Mouse (Mus musculus): ENCODE measurements around the gene Magt1. TPM values are rescaled to one million over a fixed set of nuclear protein-coding genes. Genes with fewer than 3 reads are reported as not detected.

Magt1 gene
- total and polyA plus RNA-seq, 3 experiments = 48.5 to 78.4 (median 55.1) TPM

- no peak overlapping the region for H3K9ac ChIP-seq (ENCODE audit: insufficient read depth, low read depth)
- peaks cover 0 to 2% of the 10 kb centered on the region in 2 experiments for H3K36me3 ChIP-seq (replicated peaks in 1 of 2; ENCODE audit: control insufficient read depth in 1 of 2, insufficient read depth in 1 of 2, low read length in 1 of 2)
- no peaks in the 10 kb centered on the region for H3K4me1 ChIP-seq (ENCODE audit: control insufficient read depth in 1 of 2, insufficient read depth in 2 of 2)
- no peaks in the 10 kb centered on the region; the same call in 1 of the 2 replicates for H3K79me2 ChIP-seq (replicated peaks; ENCODE audit: control insufficient read depth, extremely low read depth, insufficient read depth, poor library complexity, severe bottlenecking)
- no peak overlapping the region for H3K4me2 ChIP-seq (ENCODE audit: insufficient read depth, low read depth, poor library complexity, severe bottlenecking)
- H3K4me3 ChIP-seq (replicated peaks in 1 of 3; ENCODE audit: low read depth in 2 of 3, low read length in 2 of 3, poor library complexity in 1 of 3) = no peak overlapping the region
- DNase-seq (ENCODE audit: extremely low read depth) = no peak
- in situ Hi-C loops (cut with MboI; ENCODE audit: low pct_ligation_motif_present, low pct_unique_long_range_greater_than_20kb, low sequenced_read_pairs) (no loop called here), dilution Hi-C loops (cut with MboI; ENCODE audit: extremely low pct_ligation_motif_present, extremely low pct_unique_long_range_greater_than_20kb, low sequenced_read_pairs) (no loop called here)
- H3K27me3 ChIP-seq (replicated peaks) = no peaks in the 10 kb centered on the region
- no peak overlapping the region for H3K27ac ChIP-seq (ENCODE audit: insufficient read depth, low read depth)
- TF ChIP-seq UBTF (IDR thresholded peaks at IDR 0.05; ENCODE audit: low read depth, low read length) (no peak), ELF1 (IDR thresholded peaks at IDR 0.05; ENCODE audit: low read depth, low read length) (no peak), SMC3 (IDR thresholded peaks at IDR 0.05; ENCODE audit: low read depth, low read length) (no peak), MAFK (IDR thresholded peaks at IDR 0.05; ENCODE audit: insufficient replicate concordance, low read length) (no peak), PAX5 (IDR thresholded peaks at IDR 0.05; ENCODE audit: low read length) (no peak), RCOR1 (conservative IDR thresholded peaks at IDR 0.05; ENCODE audit: low read depth, low read length) (no peak), MYC (IDR thresholded peaks at IDR 0.05; ENCODE audit: low read depth, low read length) (no peak)
- H3K9me3 ChIP-seq (replicated peaks; ENCODE audit: low read length) = no peaks in the 10 kb centered on the region
Observed at GRCm38 (mm10) chrX:106043863-106044617, 32.3 kb upstream of the Magt1 start.

GRCm38 (mm10) chrX:106037185-106037752, 25.6 kb upstream of the Magt1 start:
- Histone ChIP-seq H3K9ac (ENCODE audit: insufficient read depth, low read depth) (no peak overlapping the region), H3K9me3 (replicated peaks; ENCODE audit: low read length) (no peaks in the 10 kb centered on the region)
- no peak for DNase-seq (ENCODE audit: extremely low read depth)

More at GRCm38 (mm10) chrX:106037185-106037752, 25.6 kb upstream of the Magt1 start:
- TF ChIP-seq ZC3H11A (IDR thresholded peaks at IDR 0.05; ENCODE audit: low read depth, low read length) (no peak), UBTF (IDR thresholded peaks at IDR 0.05; ENCODE audit: low read depth, low read length) (no peak), ZMIZ1 (IDR thresholded peaks at IDR 0.05; ENCODE audit: low read depth, low read length) (no peak), JUN (IDR thresholded peaks at IDR 0.05; ENCODE audit: insufficient read depth, low read depth, low read length) (no peak), GABPA (IDR thresholded peaks at IDR 0.05; ENCODE audit: insufficient replicate concordance, low read depth, low read length) (no peak), POLR2AphosphoS2 (IDR thresholded peaks at IDR 0.05; ENCODE audit: low read depth, low read length) (no peak), ZNF384 (IDR thresholded peaks at IDR 0.05; ENCODE audit: low read depth, low read length) (no peak), JUND (conservative IDR thresholded peaks at IDR 0.05; ENCODE audit: low read depth, low read length) (no peak), CHD1 (IDR thresholded peaks at IDR 0.05; ENCODE audit: low read depth, low read length) (no peak), HCFC1 (IDR thresholded peaks at IDR 0.05; ENCODE audit: low read depth, low read length) (no peak), MYC (IDR thresholded peaks at IDR 0.05; ENCODE audit: low read depth, low read length) (no peak), TBP (conservative IDR thresholded peaks at IDR 0.05; ENCODE audit: low read depth, low read length) (no peak), SIN3A (IDR thresholded peaks at IDR 0.05; ENCODE audit: low read length) (no peak), BHLHE40 (IDR thresholded peaks at IDR 0.05; ENCODE audit: low read depth, low read length) (no peak), EP300 (IDR thresholded peaks at IDR 0.05; ENCODE audit: low read length) (no peak), USF1 (IDR thresholded peaks at IDR 0.05; ENCODE audit: low read depth, low read length) (no peak), MAZ (IDR thresholded peaks at IDR 0.05; ENCODE audit: low read depth, low read length) (no peak), CTCF (conservative IDR thresholded peaks at IDR 0.05 in 1 of 2, IDR thresholded peaks at IDR 0.05 in 1 of 2; ENCODE audit: low read depth in 2 of 2, low read length in 2 of 2) (no peak)
- H3K4me3 ChIP-seq (replicated peaks in 1 of 3; ENCODE audit: low read depth in 2 of 3, low read length in 2 of 3, poor library complexity in 1 of 3) = no peak overlapping the region
- H3K27me3 ChIP-seq (replicated peaks) = no peaks in the 10 kb centered on the region
- H3K79me2 ChIP-seq (replicated peaks; ENCODE audit: control insufficient read depth, extremely low read depth, insufficient read depth, poor library complexity, severe bottlenecking) = peaks cover 5% of the 10 kb centered on the region; the same call in 1 of the 2 replicates
- no peak overlapping the region for H3K27ac ChIP-seq (ENCODE audit: insufficient read depth, low read depth)
- dilution Hi-C loops (cut with MboI; ENCODE audit: extremely low pct_ligation_motif_present, extremely low pct_unique_long_range_greater_than_20kb, low sequenced_read_pairs) = no loop called here
- H3K36me3 ChIP-seq (replicated peaks in 1 of 2; ENCODE audit: control insufficient read depth in 1 of 2, insufficient read depth in 1 of 2, low read length in 1 of 2) = peaks cover 0 to 2% of the 10 kb centered on the region in 2 experiments
- no peak overlapping the region for H3K4me2 ChIP-seq (ENCODE audit: insufficient read depth, low read depth, poor library complexity, severe bottlenecking)
- H3K4me1 ChIP-seq (ENCODE audit: control insufficient read depth in 1 of 2, insufficient read depth in 2 of 2) = peaks cover 0 to 20% of the 10 kb centered on the region in 2 experiments; a peak in 1 of 4 replicates
- in situ Hi-C loops (cut with MboI; ENCODE audit: low pct_ligation_motif_present, low pct_unique_long_range_greater_than_20kb, low sequenced_read_pairs) = no loop called here
